Mouse (Mus musculus): Measurements from ENCODE around the gene Dmrtb1. TPM values are rescaled to one million over a fixed set of nuclear protein-coding genes. Genes with fewer than 3 reads are reported as not detected.

Gene Dmrtb1
- polyA plus RNA-seq (2015; fragmentation: Nextera tagmentation; extraction: Ambion mirVana) = not detected in 2 replicates

DNA sequence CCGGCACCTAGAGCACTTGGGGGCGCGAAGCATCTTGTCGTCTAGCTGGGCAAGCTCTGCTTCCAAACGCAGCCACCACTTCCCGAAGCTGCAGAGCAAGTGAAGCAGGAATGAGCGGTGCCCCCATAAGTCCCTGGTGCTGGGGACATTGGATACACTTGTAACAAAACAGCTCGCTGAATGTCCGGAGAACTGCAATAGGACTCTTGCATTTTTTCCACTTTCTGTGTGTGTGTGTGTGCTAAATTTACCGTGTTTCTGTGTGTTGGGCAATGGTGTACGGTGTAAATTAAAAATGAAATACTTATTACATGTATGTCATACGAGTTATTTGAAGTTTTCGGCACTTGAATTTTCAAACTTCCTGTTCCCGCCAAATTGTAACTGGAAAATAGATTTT, at the start of gene Dmrtb1:
Gene Dmrtb1 (minus strand): TSS at position 101 of the 400 bp plus-strand sequence.
- 93% methylated on average over 14 of the region's 14 CpGs for WGBS

DNA sequence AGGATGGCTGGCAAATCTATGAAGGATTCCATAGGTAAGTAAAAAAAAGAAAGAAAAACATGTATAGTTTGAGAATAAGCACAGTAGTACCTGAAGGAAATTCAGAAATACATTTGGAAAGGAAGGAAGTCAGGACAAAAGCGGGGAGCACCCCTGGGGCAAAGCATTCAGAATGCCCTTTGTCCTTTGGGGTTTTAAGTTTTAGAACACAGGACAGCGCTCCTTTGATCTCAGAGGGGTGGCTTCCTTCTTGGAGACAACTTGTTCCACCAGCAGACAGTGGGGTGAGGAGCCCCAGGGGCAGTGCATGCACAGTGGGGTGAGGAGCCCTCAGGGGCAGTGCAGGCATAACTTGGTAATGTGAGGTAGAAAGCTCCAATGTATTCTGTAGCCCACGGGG, 49.6 kb upstream of the Dmrtb1 start:
- WGBS = 46% methylated on average over 3 of the region's 3 CpGs
- ATAC-seq (ENCODE audit: low FRiP score, low TSS enrichment) = no peak

More for the DNA sequence above, at the start of gene Dmrtb1:
- no peak within 1 kb of the TSS for H3K27ac ChIP-seq (replicated peaks)
- H3K4me3 ChIP-seq (ENCODE audit: low read depth, low read length) = no peak within 1 kb of the TSS
- no peaks in the 10 kb centered on the region for H3K36me3 ChIP-seq (ENCODE audit: control insufficient read depth, insufficient read depth, low read length)
- H3K9me3 ChIP-seq (ENCODE audit: control insufficient read depth, low read length) = no peaks in the 10 kb centered on the region
- H3K27me3 ChIP-seq (ENCODE audit: control insufficient read depth, insufficient read depth, low read length) = no peaks in the 10 kb centered on the region
- no peaks in the 10 kb centered on the region for H3K4me1 ChIP-seq (replicated peaks; ENCODE audit: control insufficient read depth, insufficient read depth)
- ATAC-seq (ENCODE audit: low FRiP score, low TSS enrichment) (no peak), DNase-seq (ENCODE audit: low spot score) (no peak)
- no peak within 1 kb of the TSS for H3K9ac ChIP-seq (ENCODE audit: low read length)
- no peak within 1 kb of the TSS for H3K4me2 ChIP-seq (replicated peaks; ENCODE audit: low read depth)
- TF ChIP-seq EP300 (optimal IDR thresholded peaks at IDR 0.05) = no peak
- TF ChIP-seq CTCF (IDR thresholded peaks at IDR 0.05; ENCODE audit: low read depth) = no peak

DNA sequence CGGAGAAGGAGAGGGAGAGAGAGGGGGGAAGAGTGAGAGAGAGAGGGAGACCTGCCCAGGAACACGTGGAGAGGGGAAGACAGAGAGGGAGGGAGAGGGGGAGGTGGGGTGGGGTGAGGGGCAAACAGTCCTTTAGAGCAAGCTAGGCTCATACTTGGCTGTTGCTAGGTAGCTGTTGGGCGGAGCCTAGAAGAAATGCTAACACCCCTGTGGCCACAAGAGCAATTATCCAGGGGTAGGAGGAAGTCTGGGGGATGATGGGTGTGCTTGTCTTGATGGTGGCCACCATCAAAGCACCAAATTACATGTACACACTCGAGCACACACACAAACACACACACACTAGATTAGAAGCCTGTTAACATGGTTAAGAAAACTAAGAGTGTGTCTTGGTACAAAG, 48.6 kb upstream of the Dmrtb1 start:
- Histone ChIP-seq H3K27ac (replicated peaks) (no peak overlapping the region), H3K4me3 (ENCODE audit: low read depth, low read length) (no peak overlapping the region), H3K4me1 (replicated peaks; ENCODE audit: control insufficient read depth, insufficient read depth) (no peaks in the 10 kb centered on the region), H3K27me3 (ENCODE audit: control insufficient read depth, insufficient read depth, low read length) (no peaks in the 10 kb centered on the region), H3K36me3 (ENCODE audit: control insufficient read depth, insufficient read depth, low read length) (no peaks in the 10 kb centered on the region), H3K4me2 (replicated peaks; ENCODE audit: low read depth) (no peak overlapping the region), H3K9me3 (ENCODE audit: control insufficient read depth, low read length) (no peaks in the 10 kb centered on the region), H3K9ac (ENCODE audit: low read length) (no peak overlapping the region)
- TF ChIP-seq CTCF (IDR thresholded peaks at IDR 0.05; ENCODE audit: low read depth) = no peak
- no peak for TF ChIP-seq EP300 (optimal IDR thresholded peaks at IDR 0.05)
- DNase-seq (ENCODE audit: low spot score) (no peak), ATAC-seq (ENCODE audit: low FRiP score, low TSS enrichment) (no peak)
- WGBS = 41% methylated on average over 4 of the region's 4 CpGs

More for the DNA sequence above, 49.6 kb upstream of the Dmrtb1 start:
- DNase-seq (ENCODE audit: low spot score) = no peak
- TF ChIP-seq CTCF (IDR thresholded peaks at IDR 0.05; ENCODE audit: low read depth) (no peak), EP300 (optimal IDR thresholded peaks at IDR 0.05) (no peak)
- no peaks in the 10 kb centered on the region for H3K4me1 ChIP-seq (replicated peaks; ENCODE audit: control insufficient read depth, insufficient read depth)
- no peak overlapping the region for H3K27ac ChIP-seq (replicated peaks)
- H3K9me3 ChIP-seq (ENCODE audit: control insufficient read depth, low read length) = no peaks in the 10 kb centered on the region
- H3K4me2 ChIP-seq (replicated peaks; ENCODE audit: low read depth) = no peak overlapping the region
- no peaks in the 10 kb centered on the region for H3K27me3 ChIP-seq (ENCODE audit: control insufficient read depth, insufficient read depth, low read length)
- H3K9ac ChIP-seq (ENCODE audit: low read length) = no peak overlapping the region
- H3K36me3 ChIP-seq (ENCODE audit: control insufficient read depth, insufficient read depth, low read length) = no peaks in the 10 kb centered on the region
- H3K4me3 ChIP-seq (ENCODE audit: low read depth, low read length) = no peak overlapping the region

DNA sequence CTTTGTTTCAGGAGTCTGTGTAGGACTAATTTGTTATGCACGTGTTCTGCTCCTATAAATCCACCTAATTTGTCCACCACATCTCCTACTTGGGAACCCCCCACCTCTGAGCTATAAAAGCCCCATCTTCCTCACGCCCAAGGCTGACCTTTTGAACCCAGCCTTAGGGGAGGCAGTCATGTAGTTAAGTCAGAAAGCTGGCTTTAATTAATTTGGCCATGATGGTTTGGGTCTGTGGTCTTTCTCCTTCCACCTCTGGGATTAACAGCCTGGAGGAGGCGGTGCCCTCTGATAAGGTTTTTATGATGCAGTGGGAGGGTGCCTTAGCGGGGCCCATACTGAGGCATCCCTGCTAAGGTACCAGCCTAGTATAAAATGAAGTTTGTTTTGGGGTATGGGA, 48.2 kb upstream of the Dmrtb1 start:
- no peak overlapping the region for H3K27ac ChIP-seq (replicated peaks)
- no peaks in the 10 kb centered on the region for H3K9me3 ChIP-seq (ENCODE audit: control insufficient read depth, low read length)

DNA sequence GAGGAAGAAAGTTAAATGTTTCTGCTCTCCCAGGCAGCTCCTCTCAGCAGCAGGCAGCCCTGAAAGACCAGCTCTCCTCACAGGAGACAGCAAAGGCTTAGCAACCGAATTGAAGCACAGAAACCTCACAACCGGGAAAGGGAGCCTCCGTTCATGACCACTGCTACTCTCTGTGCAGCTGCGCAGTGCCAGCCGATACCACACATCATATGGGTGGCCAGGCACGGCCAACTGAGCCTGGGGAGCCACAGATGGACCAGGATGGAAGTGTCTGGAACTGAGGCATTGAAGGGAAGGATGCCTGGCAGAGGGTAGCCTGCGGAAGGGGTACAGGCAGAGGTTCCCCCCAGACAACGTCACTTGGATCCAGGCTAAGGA, 47.0 kb upstream of the Dmrtb1 start:
- Histone ChIP-seq H3K9ac (ENCODE audit: low read length) (no peak overlapping the region), H3K4me2 (replicated peaks; ENCODE audit: low read depth) (no peak overlapping the region), H3K27me3 (ENCODE audit: control insufficient read depth, insufficient read depth, low read length) (no peaks in the 10 kb centered on the region), H3K27ac (replicated peaks) (no peak overlapping the region), H3K4me1 (replicated peaks; ENCODE audit: control insufficient read depth, insufficient read depth) (no peaks in the 10 kb centered on the region), H3K4me3 (ENCODE audit: low read depth, low read length) (no peak overlapping the region), H3K9me3 (ENCODE audit: control insufficient read depth, low read length) (no peaks in the 10 kb centered on the region), H3K36me3 (ENCODE audit: control insufficient read depth, insufficient read depth, low read length) (no peaks in the 10 kb centered on the region)
- DNase-seq (ENCODE audit: low spot score) (no peak), ATAC-seq (ENCODE audit: low FRiP score, low TSS enrichment) (no peak)
- TF ChIP-seq CTCF (IDR thresholded peaks at IDR 0.05; ENCODE audit: low read depth) (no peak), EP300 (optimal IDR thresholded peaks at IDR 0.05) (no peak)
- 69% methylated on average over 8 of the region's 8 CpGs for WGBS

More for the DNA sequence above, 48.2 kb upstream of the Dmrtb1 start:
- DNase-seq (ENCODE audit: low spot score) (no peak), ATAC-seq (ENCODE audit: low FRiP score, low TSS enrichment) (no peak)
- H3K27me3 ChIP-seq (ENCODE audit: control insufficient read depth, insufficient read depth, low read length) = no peaks in the 10 kb centered on the region
- no peak for TF ChIP-seq EP300 (optimal IDR thresholded peaks at IDR 0.05)
- no peak for TF ChIP-seq CTCF (IDR thresholded peaks at IDR 0.05; ENCODE audit: low read depth)
- 50% methylated on average over 4 of the region's 4 CpGs for WGBS
- no peak overlapping the region for H3K4me2 ChIP-seq (replicated peaks; ENCODE audit: low read depth)
- H3K36me3 ChIP-seq (ENCODE audit: control insufficient read depth, insufficient read depth, low read length) = no peaks in the 10 kb centered on the region
- no peak overlapping the region for H3K4me3 ChIP-seq (ENCODE audit: low read depth, low read length)
- H3K9ac ChIP-seq (ENCODE audit: low read length) = no peak overlapping the region
- no peaks in the 10 kb centered on the region for H3K4me1 ChIP-seq (replicated peaks; ENCODE audit: control insufficient read depth, insufficient read depth)

DNA sequence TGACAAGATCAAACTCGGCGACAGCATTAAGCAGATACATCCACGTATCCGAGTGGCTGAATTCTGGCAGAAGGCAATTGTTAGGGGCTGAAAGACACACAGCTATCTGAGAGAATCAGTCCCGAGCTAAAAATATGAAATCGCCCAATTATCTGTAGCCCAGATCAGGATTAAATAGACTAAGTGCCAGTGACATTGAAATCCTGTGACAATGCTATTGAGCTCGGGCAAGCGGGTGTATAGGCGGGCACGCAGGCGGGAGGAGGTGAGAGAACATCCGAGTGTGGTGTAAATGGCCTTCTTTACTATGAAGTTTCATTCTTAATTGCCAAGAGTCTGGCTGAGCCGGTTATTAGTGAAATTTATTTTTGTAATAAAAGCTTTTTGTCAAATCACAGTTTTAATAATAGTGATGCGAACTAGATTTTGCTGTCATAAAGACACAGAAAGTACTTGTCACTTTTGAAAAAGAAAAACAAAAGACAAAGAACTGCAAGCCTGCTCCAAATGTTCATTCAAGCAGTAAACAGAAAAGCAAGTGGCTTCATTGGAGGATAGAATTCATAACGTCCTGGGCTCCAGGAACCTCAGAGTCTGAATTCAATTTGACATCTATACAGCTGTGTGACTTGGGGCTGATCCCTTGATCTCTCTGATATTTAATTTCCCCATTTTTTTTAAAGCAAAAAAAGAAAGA, 46.5 kb upstream of the Dmrtb1 start:
- Histone ChIP-seq H3K9ac (ENCODE audit: low read length) (no peak overlapping the region), H3K27ac (replicated peaks) (no peak overlapping the region), H3K4me3 (ENCODE audit: low read depth, low read length) (no peak overlapping the region), H3K4me2 (replicated peaks; ENCODE audit: low read depth) (no peak overlapping the region), H3K4me1 (replicated peaks; ENCODE audit: control insufficient read depth, insufficient read depth) (no peaks in the 10 kb centered on the region), H3K9me3 (ENCODE audit: control insufficient read depth, low read length) (no peaks in the 10 kb centered on the region), H3K36me3 (ENCODE audit: control insufficient read depth, insufficient read depth, low read length) (no peaks in the 10 kb centered on the region), H3K27me3 (ENCODE audit: control insufficient read depth, insufficient read depth, low read length) (no peaks in the 10 kb centered on the region)
- no peak for DNase-seq (ENCODE audit: low spot score)
- no peak for ATAC-seq (ENCODE audit: low FRiP score, low TSS enrichment)
- TF ChIP-seq EP300 (optimal IDR thresholded peaks at IDR 0.05) = no peak
- no peak for TF ChIP-seq CTCF (IDR thresholded peaks at IDR 0.05; ENCODE audit: low read depth)
- 82% methylated on average over 15 of the region's 15 CpGs for WGBS
